Mouse (Mus musculus) ES-E14 (cell line): ENCODE measurements around the gene Gm10645.

ENCODE experiments used
- CHD2 ChIP-seq: IDR thresholded peaks from 2 replicates; pipeline ENCODE4 v1.6.1; 2014; ENCODE audit warnings: mild to moderate bottlenecking, low read depth, low read length, inconsistent platforms
- HCFC1 ChIP-seq: IDR thresholded peaks from 2 replicates; pipeline ENCODE4 v1.6.1; 2012; ENCODE audit warnings: low read length, inconsistent platforms, borderline replicate concordance; ENCODE audit not compliant: insufficient read depth
- ZC3H11A ChIP-seq: IDR thresholded peaks from 2 replicates; pipeline ENCODE4 v1.6.1; 2012; ENCODE audit warnings: low read depth, mild to moderate bottlenecking, inconsistent platforms, low read length, borderline replicate concordance
- ZNF384 ChIP-seq: IDR thresholded peaks from 2 replicates; pipeline ENCODE4 v1.6.1; 2012; ENCODE audit warnings: low read depth, low read length, inconsistent platforms

- no peak for TF ChIP-seq CHD2
- TF ChIP-seq ZC3H11A = no peak
- no peak for TF ChIP-seq ZNF384
- TF ChIP-seq HCFC1 = no peak
Observed at GRCm38 (mm10) chr8:83176785-83177184, 10.8 kb upstream of the Gm10645 start.
